Mouse (Mus musculus) mouse embryonic stem cell (cell line): Measurements from ENCODE around the gene Eln.

Experiments used
- in situ Hi-C, 2 experiments: fragments of 300-500 bp; cut with MboI; formaldehyde crosslinking; loops; 1 replicate in 1 of 2; 3 replicates in 1 of 2; pipeline ENCODE4 v1.14.3; 2019 to 2020; ENCODE audit warnings: low sequenced_read_pairs in 2 of 2, low pct_unique_long_range_greater_than_20kb in 1 of 2, mixed read lengths in 1 of 2; ENCODE audit not compliant: unreplicated experiment in 1 of 2

The Eln gene

GRCm38 (mm10) chr5:134695082-134695481 lies 52.0 kb downstream of the Eln start:
- in situ Hi-C loops: no loop called here

DNA sequence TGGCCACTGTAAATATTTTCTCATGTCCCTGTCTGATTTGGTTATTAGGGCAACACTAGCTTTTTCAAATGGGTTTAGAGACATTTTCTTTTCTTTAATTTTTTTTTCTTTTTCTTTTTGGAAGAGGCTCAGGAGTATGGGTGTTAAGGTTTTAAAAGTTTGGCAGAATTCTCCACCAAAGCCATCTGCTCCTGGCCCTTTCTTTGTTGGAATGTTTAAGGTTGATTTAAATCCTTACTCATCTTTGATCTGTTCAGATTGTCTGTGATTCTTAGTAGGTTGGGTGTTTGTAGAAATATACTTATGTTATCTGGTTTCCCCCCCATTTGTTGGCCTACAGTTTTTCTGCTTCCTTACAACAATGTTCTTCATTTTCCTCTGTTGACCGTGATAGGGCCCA lies 54.4 kb downstream of the Eln start:
- in situ Hi-C loops: no loop called here

GRCm38 (mm10) chr5:134688718-134689284 lies 58.3 kb downstream of the Eln start:
- in situ Hi-C loops: no loop called here

GRCm38 (mm10) chr5:134688086-134688717 lies 58.9 kb downstream of the Eln start, which contains the start of gene Limk1:
TSS of gene Limk1 (minus strand) at chr5:134688598.
- in situ Hi-C loops: no loop called here

DNA sequence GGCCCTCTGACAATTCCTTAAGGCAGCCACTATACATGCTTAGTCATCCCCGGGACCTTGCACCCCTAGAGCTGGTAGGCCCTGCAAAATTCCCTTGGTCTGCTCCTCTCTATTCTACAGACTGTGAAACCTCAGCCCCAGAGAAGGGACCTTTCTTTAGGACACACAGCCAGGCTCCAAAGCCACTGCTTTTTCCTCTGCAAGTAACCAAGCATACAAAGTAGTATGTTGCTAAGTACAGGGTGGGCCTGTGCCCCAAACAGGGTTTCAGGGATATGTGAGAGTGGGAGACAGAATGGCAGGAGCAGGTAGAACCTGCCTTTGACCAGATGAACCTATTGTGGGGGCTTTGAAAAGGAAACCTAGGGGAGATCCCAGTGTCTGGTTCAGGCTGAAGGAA lies 59.9 kb downstream of the Eln start:
- in situ Hi-C loops: no loop called here

- in situ Hi-C loops: no loop called here
Measured at GRCm38 (mm10) chr5:134686541-134686940, 60.6 kb downstream of the Eln start.

GRCm38 (mm10) chr5:134684398-134684797 lies 62.7 kb downstream of the Eln start:
- in situ Hi-C loops: no loop called here

GRCm38 (mm10) chr5:134683813-134684212 lies 63.3 kb downstream of the Eln start:
- in situ Hi-C loops: no loop called here

- in situ Hi-C loops: no loop called here
Measured at GRCm38 (mm10) chr5:134680238-134680637, 66.9 kb downstream of the Eln start.

DNA sequence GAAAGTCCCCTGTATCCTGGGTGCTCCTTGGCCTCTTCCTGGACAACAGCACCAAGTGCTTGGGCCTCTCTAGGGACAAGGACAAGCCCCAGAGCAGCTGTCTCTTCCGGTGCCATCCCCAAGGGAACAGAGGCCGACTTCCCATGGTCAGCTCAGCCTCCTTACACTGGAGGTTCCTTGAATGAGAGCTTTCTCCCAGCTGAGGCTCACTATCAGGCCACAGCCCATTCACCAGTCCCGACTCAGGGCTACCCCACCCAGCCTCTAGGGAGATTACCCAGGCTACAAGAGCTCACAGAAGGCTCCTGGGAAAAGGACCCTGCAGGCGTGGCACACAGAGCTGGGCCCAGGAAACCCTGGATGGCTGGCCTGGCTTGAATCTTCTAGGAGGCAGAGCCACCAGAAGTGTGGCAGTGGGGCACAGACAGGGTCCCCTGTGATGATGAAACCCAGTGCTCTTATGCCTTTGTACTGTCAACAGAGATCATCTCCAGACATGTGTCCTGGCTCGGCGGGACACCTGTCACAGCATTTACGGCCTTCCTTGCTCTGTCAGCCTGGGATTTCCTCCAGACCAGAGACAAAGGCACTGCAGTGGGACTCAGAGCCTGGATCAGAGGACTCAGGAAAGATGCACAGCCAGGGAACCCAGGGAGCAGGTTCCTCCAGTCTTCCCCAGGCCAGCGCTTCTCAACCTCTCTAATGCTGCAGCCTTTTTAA lies 68.1 kb downstream of the Eln start:
- in situ Hi-C loops: no loop called here

GRCm38 (mm10) chr5:134678031-134678430 lies 69.1 kb downstream of the Eln start:
- in situ Hi-C loops: no loop called here

GRCm38 (mm10) chr5:134677491-134677890 lies 69.6 kb downstream of the Eln start:
- in situ Hi-C loops: no loop called here

DNA sequence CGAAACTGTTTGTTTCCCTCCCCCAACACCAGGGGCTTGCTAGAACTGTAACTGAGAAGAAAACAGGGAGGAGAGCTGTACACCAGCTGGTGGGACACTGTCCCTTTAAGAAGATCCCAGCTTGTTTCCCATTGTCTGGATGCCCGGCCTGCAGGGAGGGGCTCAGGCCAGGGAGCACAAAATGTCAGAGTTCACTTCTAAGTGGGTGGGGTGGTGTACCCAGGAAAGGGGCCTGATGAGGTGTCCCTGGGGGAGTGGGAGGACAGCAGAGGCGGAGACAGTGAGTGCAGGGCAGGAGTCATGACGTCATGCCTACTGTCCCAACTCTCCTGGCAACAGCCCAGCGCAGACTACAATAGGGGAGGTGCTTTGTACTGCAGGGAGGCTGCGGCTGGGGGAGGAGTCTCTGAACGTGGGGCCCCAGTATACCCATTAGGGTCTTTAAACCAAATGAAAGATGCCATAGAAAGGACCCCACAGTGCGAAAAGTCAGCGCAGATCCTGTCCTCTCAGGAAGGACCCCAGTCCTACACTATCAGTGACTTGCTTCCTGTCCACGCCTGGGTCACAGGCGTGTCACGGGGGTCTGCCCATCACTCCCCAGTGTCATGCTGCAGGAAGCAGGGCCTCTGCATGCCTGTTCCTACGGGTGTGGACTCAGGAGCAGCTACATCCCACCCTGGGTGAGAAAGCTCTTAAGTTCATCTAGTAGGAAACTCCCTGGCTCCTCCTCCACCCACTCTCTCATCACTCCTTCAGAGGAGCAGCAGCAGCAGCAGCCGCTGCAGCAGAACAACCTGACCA lies 71.0 kb downstream of the Eln start:
- in situ Hi-C loops: no loop called here

DNA sequence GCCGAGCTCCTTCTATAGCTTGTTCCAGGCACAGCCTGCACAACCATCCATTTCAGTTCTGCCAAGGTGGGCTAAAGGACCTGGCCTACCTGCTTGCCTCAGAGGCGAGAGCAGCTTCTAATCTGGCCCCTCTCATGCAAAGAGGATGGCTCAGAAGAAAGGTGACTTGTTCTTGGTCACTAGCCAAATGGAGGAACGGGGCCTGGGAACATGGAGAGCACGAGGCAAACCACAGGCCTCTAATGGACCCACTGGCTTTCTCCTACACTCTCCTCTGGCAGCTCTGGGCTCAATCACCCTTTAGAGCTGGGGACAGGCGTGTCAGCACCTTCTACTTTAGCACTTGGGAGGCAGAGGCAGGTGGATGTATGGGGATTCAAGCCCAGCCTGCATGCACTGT lies 72.1 kb downstream of the Eln start:
- in situ Hi-C loops: no loop called here

- in situ Hi-C loops: no loop called here
Measured at GRCm38 (mm10) chr5:134672611-134673010, 74.5 kb downstream of the Eln start.

GRCm38 (mm10) chr5:134672198-134672516 lies 75.0 kb downstream of the Eln start:
- in situ Hi-C loops: no loop called here

DNA sequence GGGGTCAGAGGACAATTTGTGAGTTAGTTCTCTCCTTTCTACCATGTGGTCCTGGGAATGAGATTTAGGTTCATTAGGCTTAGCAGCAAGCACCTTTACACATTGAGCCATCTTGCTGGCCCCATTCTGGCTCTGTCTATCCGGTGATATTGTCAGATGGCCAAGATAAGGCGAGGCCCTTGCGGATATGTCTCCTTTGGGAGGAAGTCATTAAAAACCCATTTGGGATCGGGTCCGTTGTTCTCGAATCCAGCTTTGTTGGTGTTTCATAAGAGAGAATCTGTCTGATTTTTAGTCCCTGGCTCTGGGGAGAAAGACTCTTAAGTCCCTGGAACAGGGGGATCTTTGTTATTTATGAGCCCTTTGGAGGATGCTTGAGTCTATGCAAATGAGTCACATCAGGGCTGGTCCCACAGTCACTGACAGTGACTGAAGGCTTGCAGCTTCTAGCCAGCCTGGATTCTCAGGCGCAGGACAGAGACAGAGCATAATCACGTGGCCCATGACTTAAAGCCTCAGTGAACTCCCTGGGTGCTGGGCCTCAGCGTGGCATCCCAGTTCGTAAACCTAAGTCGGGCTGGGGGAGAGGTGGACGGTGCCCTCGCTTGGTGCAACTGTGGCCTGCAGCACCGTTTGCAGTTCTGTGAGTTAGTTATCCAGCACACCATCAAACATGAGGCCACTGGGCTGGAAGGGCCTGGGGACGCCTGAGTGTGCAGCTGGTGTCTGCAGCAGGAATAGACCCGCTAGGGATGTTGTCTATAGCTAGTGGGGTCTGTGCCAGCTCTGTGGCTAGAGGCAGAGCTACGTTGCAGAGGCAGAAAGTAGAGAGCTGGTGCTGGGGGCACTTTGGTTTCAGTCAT lies 75.6 kb downstream of the Eln start:
- in situ Hi-C loops: no loop called here

DNA sequence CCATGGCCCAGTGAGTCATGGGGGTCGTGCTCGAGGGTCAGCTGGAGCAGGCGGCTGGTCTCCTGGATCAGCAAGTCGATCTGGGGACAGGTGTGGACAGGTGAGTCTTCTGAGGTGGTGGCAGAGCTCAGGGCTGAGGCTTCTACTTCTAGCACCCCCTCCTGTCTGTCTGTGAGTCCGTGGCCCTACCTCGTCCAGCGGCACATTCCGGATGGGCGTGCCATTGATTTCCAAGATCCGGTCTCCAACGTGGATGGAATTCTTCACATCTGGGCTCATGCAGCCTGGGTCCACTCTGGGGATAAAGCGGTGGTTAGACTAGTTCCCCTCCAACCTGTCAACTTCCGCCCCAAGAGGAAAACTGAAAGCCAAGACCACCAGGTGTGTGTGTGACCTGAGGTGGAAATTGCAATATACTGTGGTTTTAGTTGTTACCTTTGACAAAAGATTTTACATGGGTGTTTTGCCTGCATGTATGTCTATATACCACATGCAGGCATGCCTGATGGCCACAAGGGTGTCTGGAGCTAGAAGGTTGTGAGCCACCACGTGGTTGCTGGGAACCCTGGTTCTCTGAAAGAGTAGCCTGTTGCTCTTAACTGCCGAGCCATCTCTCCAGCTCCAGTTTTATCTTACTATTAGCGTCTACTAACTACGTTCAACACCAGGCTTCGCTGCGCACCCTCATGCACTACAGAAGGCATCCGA lies 78.0 kb downstream of the Eln start:
- in situ Hi-C loops: no loop called here
